ENCODE assay signal across 9 mouse cellular contexts in the genomic region with DNA sequence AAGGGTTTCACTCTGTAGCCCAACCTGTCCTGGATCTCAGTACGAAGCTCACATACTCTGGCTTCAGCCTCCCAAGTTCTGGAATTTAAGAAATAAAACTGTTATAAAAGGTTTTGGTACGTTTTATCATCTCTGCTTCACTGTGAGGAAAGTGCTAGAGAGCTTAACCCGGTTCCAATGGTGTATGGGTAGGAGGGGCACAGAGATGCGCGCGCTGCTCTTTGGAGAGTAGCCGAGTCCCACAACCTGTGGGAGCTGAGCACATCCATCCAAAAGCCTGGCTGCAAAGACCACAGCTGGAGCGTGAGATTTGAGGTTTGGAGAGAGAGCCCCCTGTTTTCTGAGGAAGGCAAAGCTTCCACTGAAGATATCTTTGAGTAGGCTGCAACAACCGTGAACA. TPM values are rescaled to one million over a fixed set of nuclear protein-coding genes. Genes with fewer than 3 reads are reported as not detected.
DNase-seq lines count a peak whose midpoint lies in the region; ATAC-seq and TF ChIP-seq lines count a peak whose summit lies in the region.
"Had no signal": no experiment of that assay in that cellular context is flagged by ENCODE, and none has a peak within 500 bp of the region (broad histone marks: within the 10 kb centered on the region; RNA-seq: fewer than 3 reads in every experiment).

No protein-coding gene starts in this region.

- peak overlapping the region; percentile 82 for H3K4me2 ChIP-seq in heart, embryonic 13.5 days
- H3K4me2 ChIP-seq in limb, embryonic 13.5 days (replicated peaks) = peak overlapping the region; percentile 70

- H3K9ac ChIP-seq in heart, embryonic 13.5 days = peak overlapping the region; percentile 79
- H3K9ac ChIP-seq in limb, embryonic 13.5 days = peak overlapping the region; percentile 53

- no peak for TF ChIP-seq CTCF in G1E (IDR thresholded peaks at IDR 0.05; ENCODE audit: low read depth, low read length)
- TF ChIP-seq CTCF in embryonic fibroblast, embryonic 13.5 days (IDR thresholded peaks at IDR 0.05; ENCODE audit: borderline replicate concordance, insufficient read depth, low read length) = no peak

- H3K36me3 ChIP-seq in heart, embryonic 13.5 days = no peaks in the 10 kb centered on the region
- no peaks in the 10 kb centered on the region for H3K36me3 ChIP-seq in G1E (replicated peaks)
- H3K36me3 ChIP-seq in limb, embryonic 13.5 days = no peaks in the 10 kb centered on the region

- WGBS in heart, embryonic 13.5 days = under 1% methylated on average over 9 of the region's 9 CpGs
- under 1% methylated on average over 9 of the region's 9 CpGs for WGBS in limb, embryonic 13.5 days

- peaks cover 8% of the 10 kb centered on the region for H3K4me1 ChIP-seq in heart, embryonic 13.5 days
- H3K4me1 ChIP-seq in G1E (ENCODE audit: insufficient read depth, low read depth, low read length) = peaks cover 12% of the 10 kb centered on the region
- H3K4me1 ChIP-seq in embryonic fibroblast, embryonic 13.5 days (ENCODE audit: control insufficient read depth, insufficient read depth, low read length) = no peaks in the 10 kb centered on the region
- 0 out of 2 replicates have a peak, but pooled peaks cover 11% of the 10 kb centered on the region for H3K4me1 ChIP-seq in limb, embryonic 13.5 days

- H3K27me3 ChIP-seq in heart, embryonic 13.5 days (replicated peaks) = no peaks in the 10 kb centered on the region; the same call in 1 of the 2 replicates
- peaks cover 16% of the 10 kb centered on the region; the same call in 1 of the 2 replicates for H3K27me3 ChIP-seq in G1E (ENCODE audit: insufficient read depth, low read length)
- H3K27me3 ChIP-seq in limb, embryonic 13.5 days = peaks cover 14% of the 10 kb centered on the region; the same call in 1 of the 2 replicates

- H3K4me3 ChIP-seq in heart, embryonic 13.5 days = peak overlapping the region; percentile 57
- peak overlapping the region; percentile 67; the same call in 1 of the 2 replicates for H3K4me3 ChIP-seq in G1E (ENCODE audit: low read depth, low read length)
- peak overlapping the region; percentile 83 for H3K4me3 ChIP-seq in embryonic fibroblast, embryonic 13.5 days (ENCODE audit: insufficient read depth, low read length)
- peak overlapping the region; percentile 46 for H3K4me3 ChIP-seq in limb, embryonic 13.5 days

- no peak for TF ChIP-seq POLR2A in embryonic fibroblast, embryonic 13.5 days (IDR thresholded peaks at IDR 0.05; ENCODE audit: low read depth, low read length)

- DNase-seq in heart, adult 9 months (ENCODE audit: low spot score in 2 of 2) = no peak
- DNase-seq in G1E (ENCODE audit: low spot score) = no peak
- DNase-seq in retina, embryonic 14.5 days (ENCODE audit: low spot score) = peak; percentile 51
- no peak for DNase-seq in ovary, postnatal 14 days (ENCODE audit: low spot score)

- ATAC-seq in heart, embryonic 13.5 days (ENCODE audit: extremely low read depth, insufficient number of reproducible peaks, low FRiP score, low TSS enrichment) = no peak
- no peak for ATAC-seq in G1E (ENCODE audit: extremely low read depth, insufficient number of reproducible peaks, low FRiP score, poor library complexity, severe bottlenecking)
- peak; percentile 66; the same call in 1 of the 2 replicates for ATAC-seq in limb, embryonic 13.5 days (ENCODE audit: low FRiP score, low read depth)
- ATAC-seq in monocyte, adult 5-6 weeks (replicated peaks; ENCODE audit: insufficient number of reproducible peaks, low FRiP score, low TSS enrichment, poor library complexity, severe bottlenecking) = no peak

- no peak overlapping the region for H3K27ac ChIP-seq in heart, embryonic 13.5 days (replicated peaks)
- no peak overlapping the region for H3K27ac ChIP-seq in embryonic fibroblast, embryonic 13.5 days (ENCODE audit: insufficient read depth, low read length)
- H3K27ac ChIP-seq in limb, embryonic 13.5 days = no peak overlapping the region

- H3K9me3 ChIP-seq in heart, embryonic 13.5 days = no peaks in the 10 kb centered on the region
- no peaks in the 10 kb centered on the region for H3K9me3 ChIP-seq in G1E (replicated peaks)
- no peaks in the 10 kb centered on the region for H3K9me3 ChIP-seq in limb, embryonic 13.5 days

RNA-seq across cellular contexts. Expression of gene Gpx6, which starts 15.5 kb away (rescaled TPM):
- not detected in 2 replicates for polyA plus RNA-seq in heart, embryonic 13.5 days (2015; fragmentation: Nextera tagmentation; extraction: Ambion mirVana)
- total RNA-seq in G1E (2014; fragmentation: Nextera tagmentation) (not detected in 2 replicates), G1E (2017) (0.11 and 0.29 TPM in 2 replicates)
- not detected in 2 replicates for polyA plus RNA-seq in G1E (2012)
- polyA plus RNA-seq in embryonic fibroblast, embryonic 13.5 days (2011; ENCODE audit: insufficient read length, low read depth, missing spikeins) = not detected in 2 replicates
- polyA plus RNA-seq in limb, embryonic 13.5 days (2015; fragmentation: Nextera tagmentation; extraction: Ambion mirVana) = 0.28 and 0.52 TPM in 2 replicates
- total RNA-seq in monocyte, adult 5-6 weeks (2017) = not detected in 3 replicates
- total RNA-seq: neutrophil, adult 5-6 weeks had no signal

RNA-seq across cellular contexts. Expression of gene Olfr1367, which starts 19.3 kb away (rescaled TPM):
- polyA plus RNA-seq in heart, embryonic 13.5 days (2015; fragmentation: Nextera tagmentation; extraction: Ambion mirVana) = not detected in 2 replicates
- not detected in 2 replicates for total RNA-seq in G1E (2014; fragmentation: Nextera tagmentation)
- total RNA-seq in G1E (2017) = 0.44 TPM in 1 of 2 replicates, not detected in the other
- polyA plus RNA-seq in G1E (2012) = not detected in 2 replicates
- not detected in 2 replicates for polyA plus RNA-seq in embryonic fibroblast, embryonic 13.5 days (2011; ENCODE audit: insufficient read length, low read depth, missing spikeins)
- polyA plus RNA-seq in limb, embryonic 13.5 days (2015; fragmentation: Nextera tagmentation; extraction: Ambion mirVana) = not detected in 2 replicates
- total RNA-seq in monocyte, adult 5-6 weeks (2017) = not detected in 3 replicates
- total RNA-seq: neutrophil, adult 5-6 weeks had no signal

RNA-seq across cellular contexts. Expression of gene Gpx5, which starts 34.9 kb away (rescaled TPM):
- polyA plus RNA-seq in heart, embryonic 13.5 days (2015; fragmentation: Nextera tagmentation; extraction: Ambion mirVana) = not detected in 2 replicates
- total RNA-seq in G1E (2014; fragmentation: Nextera tagmentation) = not detected in 2 replicates
- 0.11 TPM in 1 of 2 replicates, not detected in the other for total RNA-seq in G1E (2017)
- not detected in 2 replicates for polyA plus RNA-seq in G1E (2012)
- polyA plus RNA-seq in embryonic fibroblast, embryonic 13.5 days (2011; ENCODE audit: insufficient read length, low read depth, missing spikeins) = not detected in 2 replicates
- polyA plus RNA-seq in limb, embryonic 13.5 days (2015; fragmentation: Nextera tagmentation; extraction: Ambion mirVana) = not detected in 2 replicates
- not detected in 3 replicates for total RNA-seq in monocyte, adult 5-6 weeks (2017)
- total RNA-seq: neutrophil, adult 5-6 weeks had no signal

RNA-seq across cellular contexts. Expression of gene Zscan12, which starts 35.2 kb away (rescaled TPM):
- 7.1 and 7.7 TPM in 2 replicates for polyA plus RNA-seq in heart, embryonic 13.5 days (2015; fragmentation: Nextera tagmentation; extraction: Ambion mirVana)
- total RNA-seq in G1E (2014; fragmentation: Nextera tagmentation) (10.7 and 14.6 TPM in 2 replicates), G1E (2017) (16.2 and 16.8 TPM in 2 replicates)
- 3.4 and 4.0 TPM in 2 replicates for polyA plus RNA-seq in G1E (2012)
- 6.2 and 8.7 TPM in 2 replicates for polyA plus RNA-seq in embryonic fibroblast, embryonic 13.5 days (2011; ENCODE audit: insufficient read length, low read depth, missing spikeins)
- polyA plus RNA-seq in limb, embryonic 13.5 days (2015; fragmentation: Nextera tagmentation; extraction: Ambion mirVana) = 14.6 and 15.3 TPM in 2 replicates
- 4.3 to 8.4 TPM (median 7.9 TPM) in 3 replicates for total RNA-seq in monocyte, adult 5-6 weeks (2017)
